Mouse (Mus musculus): ENCODE results near the gene Scaper.

Gene Scaper

GRCm38 (mm10) chr9:55540391-55540770, 397.5 kb downstream of the Scaper start:
- DNase-seq (ENCODE audit: low spot score in 2 of 2) = no peak

DNA sequence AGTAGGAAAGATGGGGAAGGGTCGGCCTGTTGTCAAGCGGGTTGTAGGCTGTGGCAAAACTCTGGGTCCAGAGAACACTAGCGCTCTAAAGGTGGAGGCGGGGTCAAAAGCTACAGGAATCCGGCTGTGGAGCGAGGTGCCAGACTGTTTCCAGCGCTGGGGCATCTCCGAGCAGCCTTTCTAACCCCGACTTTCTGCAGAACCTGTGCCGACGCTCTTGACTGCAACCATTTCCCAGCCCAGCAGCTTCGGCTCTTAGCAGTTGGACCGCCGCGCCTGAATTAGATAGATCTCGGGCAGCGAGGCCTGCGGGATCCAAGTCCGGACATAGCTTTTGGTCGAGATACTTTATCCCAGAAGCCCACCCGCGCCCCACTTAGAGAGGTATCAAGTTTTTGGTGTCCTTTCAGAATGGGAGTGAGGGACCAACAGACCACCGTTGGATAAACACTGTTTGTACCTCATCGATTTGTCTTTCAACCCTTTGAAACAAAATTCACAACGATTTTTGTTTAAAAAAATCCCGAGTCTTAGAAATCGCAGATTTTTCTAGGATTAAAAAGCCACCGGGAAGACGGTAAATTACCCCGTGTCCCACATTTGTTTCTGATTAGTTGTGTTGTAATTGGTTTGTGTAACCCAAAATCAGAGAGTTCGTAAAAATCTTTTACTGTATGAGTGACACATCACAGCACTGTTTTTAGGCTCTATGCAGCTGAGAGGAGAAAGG, 398.1 kb downstream of the Scaper start:
- no peak for DNase-seq (ENCODE audit: low spot score in 2 of 2)

DNA sequence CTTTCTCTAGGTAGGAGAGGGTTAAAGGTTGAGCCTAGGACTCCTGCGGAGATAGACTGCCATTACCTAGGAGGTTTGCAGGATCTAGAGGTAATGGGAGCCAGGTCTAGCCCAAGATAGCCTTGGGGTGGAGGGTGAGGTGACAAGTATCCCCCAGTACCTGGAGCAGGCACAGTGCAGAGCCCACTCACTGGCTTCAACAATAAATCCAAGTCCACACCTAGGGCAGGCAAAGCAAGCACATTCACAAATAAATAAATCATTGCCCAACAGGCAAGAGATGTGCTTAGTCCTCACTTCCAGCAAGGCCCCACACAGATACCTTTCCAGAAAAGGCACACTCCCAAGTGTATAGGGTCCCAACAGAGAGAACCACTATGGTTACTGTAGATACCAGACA, 398.9 kb downstream of the Scaper start:
- DNase-seq (ENCODE audit: low spot score in 2 of 2) = no peak

GRCm38 (mm10) chr9:55538377-55538776, 399.5 kb downstream of the Scaper start, which contains the start of gene Isl2:
TSS of gene Isl2 (plus strand) at chr9:55538672.
- no peak for DNase-seq (ENCODE audit: low spot score in 2 of 2)

- DNase-seq (ENCODE audit: low spot score in 2 of 2) = peak in 1 of 2 experiments; percentile 59
Measured at GRCm38 (mm10) chr9:55535907-55536306, 402.0 kb downstream of the Scaper start.

DNA sequence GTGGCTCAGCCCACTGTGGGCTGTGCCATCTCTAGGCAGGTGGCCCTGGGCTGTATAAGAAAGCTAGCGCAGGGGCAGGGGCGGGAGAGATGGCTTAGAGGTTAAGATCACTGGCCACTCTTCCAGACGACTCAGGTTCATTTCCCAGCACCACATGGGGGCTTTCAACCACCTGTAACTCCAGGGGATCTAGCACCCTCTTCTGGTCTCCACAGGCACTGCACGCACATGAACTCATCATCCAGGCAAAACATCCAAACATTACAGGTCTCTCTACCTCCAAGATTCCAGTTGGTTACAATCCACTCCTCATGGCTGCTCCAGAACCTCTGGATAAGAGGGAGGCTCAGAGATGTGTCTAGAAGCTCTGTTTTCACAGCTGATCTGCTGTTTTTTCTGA, 412.2 kb downstream of the Scaper start:
- no peak for DNase-seq (ENCODE audit: low spot score in 2 of 2)

- DNase-seq (ENCODE audit: low spot score in 2 of 2) = peak; percentile 94 to 95
Measured at GRCm38 (mm10) chr9:55512027-55512543, 425.8 kb downstream of the Scaper start, which contains the start of gene Etfa. TSS of gene Etfa (minus strand) at chr9:55512243.

DNA sequence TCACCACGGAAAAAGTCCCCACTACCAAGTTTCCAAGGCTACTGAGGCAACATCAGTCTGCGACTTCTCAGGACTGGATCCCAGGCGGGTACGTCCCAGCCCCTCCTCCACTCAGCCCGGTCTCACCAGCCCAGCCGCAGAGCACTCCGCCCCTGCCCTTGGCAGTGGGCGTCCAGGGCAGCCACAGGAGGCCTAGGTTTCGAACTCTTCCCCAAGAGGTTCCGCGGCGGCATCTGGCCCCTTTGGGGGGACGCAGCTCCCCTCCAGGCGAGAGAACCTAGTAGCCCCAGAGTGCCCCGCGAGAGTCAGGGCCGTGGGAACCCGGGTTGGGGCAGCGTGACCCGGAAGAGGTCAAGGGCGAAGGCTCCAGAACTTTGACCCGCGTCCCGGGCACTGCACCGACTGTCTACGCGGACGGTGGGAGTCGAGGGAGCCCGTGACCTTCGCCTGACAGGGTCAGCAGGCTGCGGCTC, 426.4 kb downstream of the Scaper start:
- no peak for DNase-seq (ENCODE audit: low spot score in 2 of 2)

DNA sequence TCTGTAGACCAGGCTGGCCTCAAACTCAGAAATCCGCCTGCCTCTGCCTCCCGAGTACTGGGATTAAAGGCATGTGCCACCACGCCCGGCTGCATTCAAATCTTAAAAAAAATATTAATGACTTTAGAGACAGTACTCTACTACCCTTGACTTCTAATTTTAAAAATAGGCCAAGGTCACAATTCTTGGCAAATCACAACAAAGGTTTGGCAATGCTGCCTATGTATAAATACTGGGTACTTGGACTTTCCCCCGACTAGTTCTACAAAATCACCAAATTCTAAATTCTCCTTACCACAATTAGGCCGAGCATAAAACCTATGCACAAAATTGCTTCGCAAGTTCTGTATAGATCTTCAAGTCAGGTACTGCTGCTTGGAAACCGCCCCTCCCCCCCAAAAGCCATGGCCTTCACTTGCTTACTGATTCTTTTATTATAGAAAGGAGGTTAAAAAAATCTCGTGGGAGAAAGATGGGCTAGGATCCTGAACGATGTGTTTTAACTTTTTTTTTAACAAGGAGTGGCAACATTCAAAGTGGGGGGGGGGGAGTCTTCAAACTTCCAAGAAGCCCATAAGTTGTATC, 427.2 kb downstream of the Scaper start:
- DNase-seq (ENCODE audit: low spot score in 2 of 2) = no peak

DNA sequence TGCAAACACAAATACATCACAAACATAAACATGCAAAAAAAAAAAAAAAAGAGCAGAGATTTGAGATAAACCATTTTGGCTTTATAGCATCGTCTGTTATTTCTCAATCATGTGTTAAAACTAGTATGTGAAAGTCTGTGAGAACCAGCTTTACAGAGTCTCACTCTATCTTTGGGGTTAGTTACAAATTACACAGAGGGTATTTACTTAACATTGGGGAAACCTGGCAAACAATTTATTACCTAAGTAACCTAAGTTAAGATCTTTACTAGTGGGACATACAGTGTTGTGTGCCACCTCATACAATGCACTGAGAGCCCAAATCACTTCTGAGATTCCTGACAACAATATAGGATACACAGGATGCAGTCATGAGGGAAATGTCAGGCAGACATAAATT, 428.2 kb downstream of the Scaper start:
- DNase-seq (ENCODE audit: low spot score in 2 of 2) = no peak

GRCm38 (mm10) chr9:55508701-55509100, 429.2 kb downstream of the Scaper start:
- DNase-seq (ENCODE audit: low spot score in 2 of 2) = no peak

- no peak for DNase-seq (ENCODE audit: low spot score in 2 of 2)
Measured at GRCm38 (mm10) chr9:55507922-55508321, 430.0 kb downstream of the Scaper start.

All from thymus, postnatal 10 days (tissue).